Mouse (Mus musculus): ENCODE data around the gene Kcnc1. TPM values are rescaled to one million over a fixed set of nuclear protein-coding genes. Genes with fewer than 3 reads are reported as not detected.

The Kcnc1 gene
- polyA plus RNA-seq, 1 experiment from 2014 or later, result 8.4 TPM

Other genes with a start within 250 kb of the Kcnc1 start
- 33.2 and 34.3 TPM in 2 replicates for gene Abcc8, start 216.5 kb upstream of the Kcnc1 start, polyA plus RNA-seq (2015; fragmentation: Nextera tagmentation; extraction: Ambion mirVana)
- 1.2 and 2.5 TPM in 2 replicates for gene Ush1c, start 158.0 kb upstream of the Kcnc1 start, polyA plus RNA-seq (2015; fragmentation: Nextera tagmentation; extraction: Ambion mirVana)
- not detected in 2 replicates for gene Otog, start 155.5 kb upstream of the Kcnc1 start, polyA plus RNA-seq (2015; fragmentation: Nextera tagmentation; extraction: Ambion mirVana)
- gene Myod1, start 20.0 kb upstream of the Kcnc1 start, polyA plus RNA-seq (2015; fragmentation: Nextera tagmentation; extraction: Ambion mirVana), result 0.14 TPM in 1 of 2 replicates, not detected in the other
- 27.2 and 32.6 TPM in 2 replicates for gene Sergef, start 243.3 kb downstream of the Kcnc1 start, polyA plus RNA-seq (2015; fragmentation: Nextera tagmentation; extraction: Ambion mirVana)